Mouse (Mus musculus) bone marrow macrophage, adult 2 months (primary cell): ENCODE data around the gene Msantd1.

Experiments
- CTCF ChIP-seq: IDR thresholded peaks from 2 replicates; pipeline ENCODE4 v1.5.1; 2012; ENCODE audit warnings: low read depth, mild to moderate bottlenecking, low read length, moderate library complexity
- POLR2A ChIP-seq: IDR thresholded peaks from 2 replicates; pipeline ENCODE4 v1.6.1; 2012; ENCODE audit warnings: mild to moderate bottlenecking, low read depth, low read length, borderline replicate concordance

GRCm38 (mm10) chr5:34885250-34885649 is 22.6 kb upstream of the Msantd1 start:
- TF ChIP-seq CTCF (no peak), POLR2A (no peak)
